Mouse (Mus musculus) intestine, embryonic 14.5 days (tissue): ENCODE results near the gene Ppp2r5b. TPM values are rescaled to one million over a fixed set of nuclear protein-coding genes. Genes with fewer than 3 reads are reported as not detected.

Source experiments
- ATAC-seq: fragments of 200-750 bp; cut with Nextera tagmentation; replicated peaks from 2 replicates; pipeline ENCODE4 v1.8.0; 2017; ENCODE audit warnings: low read depth, moderate number of reproducible peaks, moderate TSS enrichment, moderate library complexity; ENCODE audit not compliant: low FRiP score, low TSS enrichment
- DNase-seq: peaks from one replicate; pipeline ENCODE4 v3.0.0-alpha.2; 2018; ENCODE audit warnings: low spot score
- H3K27ac ChIP-seq: fragments of 300-500 bp; sonication (generic); 2 replicates; pipeline ENCODE4 v1.5.1; 2014; ENCODE audit warnings: low read depth, mild to moderate bottlenecking, control low read depth
- H3K27me3 ChIP-seq: fragments of 300-500 bp; sonication (generic); replicated peaks from 2 replicates; pipeline ENCODE4 v1.6.1; 2014; ENCODE audit warnings: low read length, control low read depth; ENCODE audit not compliant: control insufficient read depth, insufficient read depth
- H3K36me3 ChIP-seq: fragments of 300-500 bp; sonication (generic); 2 replicates; pipeline ENCODE4 v1.6.1; 2014; ENCODE audit warnings: low read length, control low read depth; ENCODE audit not compliant: control insufficient read depth, insufficient read depth
- H3K4me1 ChIP-seq: fragments of 300-500 bp; sonication (generic); replicated peaks from 2 replicates; pipeline ENCODE4 v1.6.1; 2014; ENCODE audit warnings: low read length, control low read depth, mixed read lengths; ENCODE audit not compliant: control insufficient read depth, insufficient read depth
- H3K4me2 ChIP-seq: fragments of 300-500 bp; sonication (generic); 2 replicates; pipeline ENCODE4 v1.6.1; 2014; ENCODE audit warnings: low read length
- H3K4me3 ChIP-seq: fragments of 300-500 bp; sonication (generic); 2 replicates; pipeline ENCODE4 v1.5.1; 2014; ENCODE audit warnings: low read depth, low read length, control low read depth, mixed read lengths
- H3K9ac ChIP-seq: fragments of 300-500 bp; sonication (generic); 2 replicates; pipeline ENCODE4 v1.6.1; 2014; ENCODE audit warnings: mild to moderate bottlenecking, low read length
- H3K9me3 ChIP-seq: fragments of 300-500 bp; sonication (generic); 2 replicates; pipeline ENCODE4 v1.6.1; 2016; ENCODE audit warnings: low read length, control low read depth; ENCODE audit not compliant: control insufficient read depth
- WGBS: fragments of 180-500 bp; shearing (Covaris S2); extraction: QIAGEN DNeasy Blood & Tissue Kit; methylation state at CpG from one replicate; pipeline ENCODE4 v1.1.7; 2014; 5-methylcytosine and 5-hydroxymethylcytosine counted together
- polyA plus RNA-seq: library from polyadenylated mRNA; unstranded; fragments of >200 nt; fragmentation: Nextera tagmentation; extraction: Ambion mirVana; gene quantifications from 2 replicates; pipeline ENCODE4 v1.2.1, GENCODE M21; 2014

The Ppp2r5b gene
- polyA plus RNA-seq, 1 experiment from 2014 or later, result 27.5 TPM

DNA sequence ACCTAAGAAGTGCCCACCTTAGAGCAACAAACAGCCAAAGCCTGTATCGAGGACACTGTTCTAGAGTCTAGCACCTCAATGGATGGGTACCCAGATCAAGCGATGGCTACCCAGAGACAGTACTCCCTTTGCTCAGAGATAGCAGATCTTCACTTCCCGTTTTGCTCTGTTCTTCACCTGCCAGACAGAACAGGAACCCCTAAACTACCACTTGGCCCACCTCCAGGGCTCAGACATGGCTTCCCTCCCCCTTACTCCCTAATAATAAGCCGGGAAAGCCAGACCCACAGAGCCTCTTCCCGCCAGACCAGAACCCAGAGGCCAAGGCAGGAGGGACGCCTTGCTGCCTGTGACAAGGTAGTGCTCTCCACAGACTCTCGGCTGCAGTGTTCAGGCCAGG, 1.2 kb upstream of the Ppp2r5b start:
- DNase-seq (no peak), ATAC-seq (no peak)
- no peak overlapping the region for H3K4me2 ChIP-seq
- peaks cover 14% of the 10 kb centered on the region; the same call in 1 of the 2 replicates for H3K36me3 ChIP-seq
- no peak overlapping the region for H3K4me3 ChIP-seq
- WGBS, result 73% methylated on average over 7 of the region's 7 CpGs
- H3K27me3 ChIP-seq, result no peaks in the 10 kb centered on the region
- no peak overlapping the region for H3K9ac ChIP-seq
- H3K4me1 ChIP-seq, result peaks cover 15% of the 10 kb centered on the region
- no peaks in the 10 kb centered on the region for H3K9me3 ChIP-seq
- no peak overlapping the region for H3K27ac ChIP-seq

DNA sequence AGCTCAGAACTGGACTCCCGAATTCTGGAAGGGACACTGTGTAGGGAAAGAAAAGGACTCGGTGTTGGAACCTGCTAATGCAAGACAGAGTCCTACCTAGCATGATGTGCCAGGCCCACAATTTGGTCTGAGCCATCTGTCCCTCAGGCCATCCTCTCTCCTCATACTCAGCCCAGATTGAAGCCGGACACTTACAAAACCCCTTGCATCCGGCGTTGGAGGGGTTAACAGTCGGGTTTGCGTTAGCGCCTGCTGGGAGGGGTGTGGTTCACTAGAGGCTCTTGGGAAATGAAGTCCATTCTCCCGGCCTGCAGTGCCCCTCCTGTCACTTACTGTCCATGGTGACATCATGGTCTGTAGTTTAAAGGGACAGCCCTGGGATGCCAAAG, 375 bp upstream of the Ppp2r5b start:
- H3K27me3 ChIP-seq, result no peaks in the 10 kb centered on the region
- peaks cover 15% of the 10 kb centered on the region for H3K4me1 ChIP-seq
- peak overlapping the region; percentile 91 for H3K27ac ChIP-seq
- peak overlapping the region; percentile 61 for H3K4me3 ChIP-seq
- H3K9ac ChIP-seq, result peak overlapping the region; percentile 57
- DNase-seq (peak; percentile 90), ATAC-seq (peak; percentile 83)
- H3K9me3 ChIP-seq, result no peaks in the 10 kb centered on the region
- H3K36me3 ChIP-seq, result peaks cover 22% of the 10 kb centered on the region; the same call in 1 of the 2 replicates
- peak overlapping the region; percentile 57 for H3K4me2 ChIP-seq
- WGBS, result 0% methylated on average over 9 of the region's 9 CpGs

- Histone ChIP-seq H3K27ac (no peak overlapping the region), H3K27me3 (no peaks in the 10 kb centered on the region), H3K36me3 (peaks cover 35% of the 10 kb centered on the region), H3K9me3 (no peaks in the 10 kb centered on the region), H3K4me1 (peaks cover 15% of the 10 kb centered on the region), H3K4me2 (peak overlapping the region; percentile 57), H3K9ac (peak overlapping the region; percentile 57; the same call in 1 of the 2 replicates), H3K4me3 (peak overlapping the region; percentile 61)
- no peak for ATAC-seq
- DNase-seq, result no peak
- 73% methylated on average over 11 of the region's 11 CpGs for WGBS
Measured at GRCm38 (mm10) chr19:6234337-6235083, 1.2 kb downstream of the Ppp2r5b start.

DNA sequence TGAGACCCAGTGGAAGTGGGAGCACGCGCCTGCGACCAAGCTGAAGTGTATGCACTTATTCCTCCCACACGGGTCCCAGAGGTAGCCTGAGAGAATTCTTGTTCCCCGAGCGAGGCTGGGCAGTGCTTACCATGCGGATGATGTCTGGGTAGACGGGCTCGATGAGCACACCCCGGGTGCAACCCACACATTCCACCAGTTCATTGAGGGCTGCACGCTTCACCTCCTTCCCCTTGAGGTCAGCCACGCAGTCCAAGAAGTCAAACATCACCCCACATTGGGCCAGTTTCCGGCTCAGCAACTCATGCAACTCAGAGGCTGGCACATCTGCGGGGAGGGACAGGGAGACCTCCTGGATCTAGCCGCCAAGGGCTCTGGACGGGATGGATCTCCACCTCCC, 2.0 kb downstream of the Ppp2r5b start:
- Histone ChIP-seq H3K9ac (no peak overlapping the region), H3K27ac (no peak overlapping the region), H3K4me3 (no peak overlapping the region), H3K27me3 (no peaks in the 10 kb centered on the region), H3K4me1 (peaks cover 15% of the 10 kb centered on the region), H3K9me3 (no peaks in the 10 kb centered on the region), H3K36me3 (peaks cover 43% of the 10 kb centered on the region), H3K4me2 (no peak overlapping the region)
- no peak for ATAC-seq
- no peak for DNase-seq
- WGBS, result 89% methylated on average over 16 of the region's 16 CpGs

DNA sequence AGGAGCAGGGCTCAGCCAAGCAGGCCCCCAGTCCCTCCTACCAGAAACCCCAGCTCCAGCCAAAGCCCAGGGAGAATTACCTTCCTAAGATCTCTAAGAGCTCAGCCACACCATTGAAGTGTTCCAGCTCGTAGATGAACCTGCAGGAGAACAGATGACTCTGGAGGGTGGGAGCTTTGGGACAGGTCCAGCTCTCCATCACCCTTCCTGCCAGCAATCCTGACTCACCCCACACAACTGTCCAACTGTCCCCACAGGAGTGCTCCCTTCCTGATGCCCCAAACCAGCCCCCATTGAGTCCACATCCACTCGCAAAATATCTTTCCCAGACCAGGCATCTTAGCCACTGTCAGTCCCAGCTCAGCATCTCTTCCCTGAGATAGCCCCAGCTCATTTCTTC, 4.6 kb downstream of the Ppp2r5b start:
- DNase-seq, result no peak
- 84% methylated on average over 2 of the region's 2 CpGs for WGBS
- ATAC-seq, result no peak
- no peaks in the 10 kb centered on the region for H3K27me3 ChIP-seq
- peaks cover 11% of the 10 kb centered on the region for H3K4me1 ChIP-seq
- H3K4me2 ChIP-seq, result no peak overlapping the region
- no peaks in the 10 kb centered on the region for H3K9me3 ChIP-seq
- H3K27ac ChIP-seq, result no peak overlapping the region
- H3K9ac ChIP-seq, result no peak overlapping the region
- peaks cover 54% of the 10 kb centered on the region for H3K36me3 ChIP-seq
- H3K4me3 ChIP-seq, result no peak overlapping the region

- Histone ChIP-seq H3K9ac (no peak overlapping the region), H3K4me1 (peaks cover 11% of the 10 kb centered on the region), H3K9me3 (no peaks in the 10 kb centered on the region), H3K36me3 (peaks cover 54% of the 10 kb centered on the region), H3K4me3 (no peak overlapping the region), H3K4me2 (no peak overlapping the region), H3K27me3 (no peaks in the 10 kb centered on the region), H3K27ac (no peak overlapping the region)
- ATAC-seq, result no peak
- 82% methylated on average over 4 of the region's 4 CpGs for WGBS
- DNase-seq, result no peak
Measured at GRCm38 (mm10) chr19:6230411-6230810, 5.3 kb downstream of the Ppp2r5b start.

GRCm38 (mm10) chr19:6227864-6228263, 7.8 kb downstream of the Ppp2r5b start:
- Histone ChIP-seq H3K9me3 (no peaks in the 10 kb centered on the region), H3K4me2 (no peak overlapping the region), H3K27me3 (no peaks in the 10 kb centered on the region), H3K9ac (no peak overlapping the region), H3K27ac (no peak overlapping the region), H3K4me3 (no peak overlapping the region), H3K36me3 (peaks cover 47% of the 10 kb centered on the region), H3K4me1 (no peaks in the 10 kb centered on the region)
- WGBS, result 96% methylated on average over 4 of the region's 4 CpGs
- DNase-seq (no peak), ATAC-seq (no peak)

- ATAC-seq (no peak), DNase-seq (no peak)
- H3K9ac ChIP-seq, result no peak overlapping the region
- peaks cover 39% of the 10 kb centered on the region for H3K36me3 ChIP-seq
- 88% methylated on average over 14 of the region's 14 CpGs for WGBS
- H3K27me3 ChIP-seq, result no peaks in the 10 kb centered on the region
- H3K4me2 ChIP-seq, result no peak overlapping the region
- H3K4me1 ChIP-seq, result no peaks in the 10 kb centered on the region
- no peak overlapping the region for H3K4me3 ChIP-seq
- no peaks in the 10 kb centered on the region for H3K9me3 ChIP-seq
- H3K27ac ChIP-seq, result no peak overlapping the region
Measured at GRCm38 (mm10) chr19:6226763-6227162, 8.9 kb downstream of the Ppp2r5b start.

DNA sequence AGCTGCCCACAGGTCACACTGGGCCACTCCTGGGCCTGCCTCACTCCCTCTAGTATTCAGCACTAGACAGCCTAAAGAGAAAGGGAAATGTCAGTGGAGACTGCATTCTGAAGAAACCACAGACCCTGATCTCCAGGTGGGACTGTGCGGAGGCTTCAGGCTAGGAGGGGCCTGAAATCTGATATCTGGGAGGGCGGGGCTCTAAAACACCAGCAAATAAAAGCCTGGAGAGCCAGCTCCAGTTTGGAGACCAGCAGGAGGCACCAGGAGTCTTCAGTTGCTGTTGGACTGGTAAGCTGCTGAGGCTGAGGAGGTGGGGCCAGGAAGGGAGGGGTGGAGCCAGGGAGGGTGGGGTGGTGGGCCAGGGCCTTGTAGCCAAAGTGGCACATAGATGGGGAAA, 9.5 kb downstream of the Ppp2r5b start, which contains the start of gene Gpha2:
TSS of gene Gpha2 (plus strand) at position 246 of the 400 bp plus-strand sequence.
- H3K36me3 ChIP-seq, result peaks cover 33% of the 10 kb centered on the region
- no peak within 1 kb of the TSS for H3K4me2 ChIP-seq
- no peaks in the 10 kb centered on the region for H3K27me3 ChIP-seq
- no peaks in the 10 kb centered on the region for H3K9me3 ChIP-seq
- WGBS, result 11% methylated on average over 2 of the region's 2 CpGs
- H3K4me1 ChIP-seq, result no peaks in the 10 kb centered on the region
- no peak within 1 kb of the TSS for H3K9ac ChIP-seq
- no peak within 1 kb of the TSS for H3K4me3 ChIP-seq
- ATAC-seq (no peak), DNase-seq (no peak)
- H3K27ac ChIP-seq, result no peak within 1 kb of the TSS
